Comparison of ENCODE assay signal across 12 mouse cellular contexts in the genomic region with DNA sequence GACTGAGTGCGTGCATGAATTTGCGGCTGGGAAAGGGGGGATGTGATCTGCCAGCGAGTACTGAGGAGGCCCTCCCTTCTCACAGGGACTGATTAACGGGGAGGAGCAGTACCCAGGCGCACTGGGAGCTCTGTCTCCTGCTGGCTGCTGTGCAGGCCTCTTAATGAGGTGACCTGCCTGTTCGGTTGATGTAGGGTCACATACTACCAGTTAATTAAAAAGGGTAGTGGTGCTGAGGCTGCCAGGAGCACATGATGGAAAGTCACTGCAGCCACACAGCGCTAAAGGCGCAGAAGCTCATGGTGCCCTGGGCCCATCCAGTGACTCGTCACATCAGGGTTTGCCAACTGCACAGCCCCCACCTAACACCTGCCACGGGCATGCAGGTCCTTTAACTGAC.
DNase-seq lines count a peak whose midpoint lies in the region; ATAC-seq lines count a peak whose summit lies in the region.
"Had no signal": no experiment of that assay in that cellular context is flagged by ENCODE, and none has a peak within 500 bp of the region (broad histone marks: within the 10 kb centered on the region; RNA-seq: fewer than 3 reads in every experiment).

No protein-coding gene starts in this region.

- no peaks in the 10 kb centered on the region for H3K9me3 ChIP-seq in heart, embryonic 11.5 days (replicated peaks; ENCODE audit: control insufficient read depth, low read length)
- no peaks in the 10 kb centered on the region for H3K9me3 ChIP-seq in forebrain, embryonic 12.5 days
- H3K9me3 ChIP-seq in hindbrain, embryonic 13.5 days, result no peaks in the 10 kb centered on the region
- H3K9me3 ChIP-seq in midbrain, embryonic 12.5 days, result no peaks in the 10 kb centered on the region
- H3K9me3 ChIP-seq: liver, embryonic 12.5 days had no signal

- H3K4me3 ChIP-seq in heart, embryonic 11.5 days (ENCODE audit: low read depth, low read length), result no peak overlapping the region
- no peak overlapping the region for H3K4me3 ChIP-seq in forebrain, embryonic 12.5 days (replicated peaks)
- no peak overlapping the region for H3K4me3 ChIP-seq in hindbrain, embryonic 13.5 days
- no peak overlapping the region for H3K4me3 ChIP-seq in midbrain, embryonic 12.5 days
- H3K4me3 ChIP-seq: liver, embryonic 12.5 days had no signal

- ATAC-seq in heart, embryonic 11.5 days (replicated peaks; ENCODE audit: insufficient number of reproducible peaks, low FRiP score, low TSS enrichment), result no peak
- ATAC-seq in forebrain, embryonic 12.5 days (ENCODE audit: low FRiP score), result peak; percentile 76
- ATAC-seq in hindbrain, embryonic 13.5 days (ENCODE audit: low FRiP score), result peak; percentile 60; the same call in 1 of the 2 replicates
- ATAC-seq in midbrain, embryonic 12.5 days (ENCODE audit: low FRiP score, low read depth), result peak; percentile 52; the same call in 1 of the 2 replicates
- ATAC-seq in granulocyte monocyte progenitor cell, adult 5-6 weeks (replicated peaks; ENCODE audit: poor library complexity, severe bottlenecking), result no peak
- ATAC-seq: intestine, embryonic 16.5 days; liver, embryonic 12.5 days; Patski had no signal

- peak; percentile 37 to 50 for DNase-seq in heart, adult 9 months (ENCODE audit: low spot score in 2 of 2)
- no peak for DNase-seq in cerebellum, adult 9-11 months
- DNase-seq in layer of hippocampus, adult 11-12 months (ENCODE audit: low spot score), result no peak
- DNase-seq: B cell, adult 2 months had no signal

- H3K27me3 ChIP-seq in heart, embryonic 11.5 days (ENCODE audit: control insufficient read depth, insufficient read depth, low read length), result no peaks in the 10 kb centered on the region
- H3K27me3 ChIP-seq in forebrain, embryonic 12.5 days, result no peaks in the 10 kb centered on the region; the same call in 1 of the 2 replicates
- peaks cover 8% of the 10 kb centered on the region; the same call in 1 of the 2 replicates for H3K27me3 ChIP-seq in hindbrain, embryonic 13.5 days
- 0 out of 2 replicates have a peak, but pooled peaks cover 8% of the 10 kb centered on the region for H3K27me3 ChIP-seq in midbrain, embryonic 12.5 days
- H3K27me3 ChIP-seq: liver, embryonic 12.5 days; Patski had no signal

- peaks cover 15% of the 10 kb centered on the region; the same call in 1 of the 2 replicates for H3K36me3 ChIP-seq in heart, embryonic 11.5 days (ENCODE audit: control insufficient read depth, insufficient read depth, low read length)
- H3K36me3 ChIP-seq in forebrain, embryonic 12.5 days (replicated peaks), result peaks cover 48% of the 10 kb centered on the region
- peaks cover 38% of the 10 kb centered on the region for H3K36me3 ChIP-seq in hindbrain, embryonic 13.5 days
- peaks cover 42% of the 10 kb centered on the region for H3K36me3 ChIP-seq in midbrain, embryonic 12.5 days
- H3K36me3 ChIP-seq: liver, embryonic 12.5 days had no signal

- no peak overlapping the region for H3K9ac ChIP-seq in heart, embryonic 11.5 days (ENCODE audit: low read depth, low read length)
- no peak overlapping the region; the same call in 1 of the 2 replicates for H3K9ac ChIP-seq in forebrain, embryonic 12.5 days
- H3K9ac ChIP-seq in hindbrain, embryonic 13.5 days, result no peak overlapping the region
- H3K9ac ChIP-seq in midbrain, embryonic 12.5 days (replicated peaks), result no peak overlapping the region
- H3K9ac ChIP-seq: liver, embryonic 12.5 days had no signal

- H3K4me1 ChIP-seq in heart, embryonic 11.5 days (ENCODE audit: control insufficient read depth, insufficient read depth, low read length), result peaks cover 14% of the 10 kb centered on the region
- peaks cover 46% of the 10 kb centered on the region for H3K4me1 ChIP-seq in forebrain, embryonic 12.5 days
- peaks cover 52% of the 10 kb centered on the region for H3K4me1 ChIP-seq in hindbrain, embryonic 13.5 days (replicated peaks)
- H3K4me1 ChIP-seq in midbrain, embryonic 12.5 days, result peaks cover 35% of the 10 kb centered on the region
- H3K4me1 ChIP-seq: liver, embryonic 12.5 days had no signal

- H3K27ac ChIP-seq in heart, embryonic 11.5 days (ENCODE audit: low read depth, low read length), result no peak overlapping the region; the same call in 1 of the 2 replicates
- H3K27ac ChIP-seq in forebrain, embryonic 12.5 days, result peak overlapping the region; percentile 54; the same call in 1 of the 2 replicates
- H3K27ac ChIP-seq in hindbrain, embryonic 13.5 days, result peak overlapping the region; percentile 45
- peak overlapping the region; percentile 26; the same call in 1 of the 2 replicates for H3K27ac ChIP-seq in midbrain, embryonic 12.5 days (replicated peaks)
- H3K27ac ChIP-seq: liver, embryonic 12.5 days had no signal

- WGBS in heart, embryonic 11.5 days (ENCODE audit: insufficient replicate concordance), result 66% methylated on average over 10 of the region's 10 CpGs
- 33% methylated on average over 10 of the region's 10 CpGs for WGBS in forebrain, embryonic 12.5 days
- WGBS in hindbrain, embryonic 13.5 days, result 30% methylated on average over 10 of the region's 10 CpGs
- 46% methylated on average over 10 of the region's 10 CpGs for WGBS in midbrain, embryonic 12.5 days

- H3K4me2 ChIP-seq in heart, embryonic 11.5 days, result no peak overlapping the region
- H3K4me2 ChIP-seq in forebrain, embryonic 12.5 days, result no peak overlapping the region; the same call in 1 of the 2 replicates
- no peak overlapping the region for H3K4me2 ChIP-seq in hindbrain, embryonic 13.5 days
- no peak overlapping the region for H3K4me2 ChIP-seq in midbrain, embryonic 12.5 days (replicated peaks)
- H3K4me2 ChIP-seq: liver, embryonic 12.5 days had no signal

Comparison
In these comparisons a context has a peak if more than half of its experiments do, and no peak if none do; other contexts are left out.
1. DNase-seq: peak in heart, adult 9 months (2 of 2); none in cerebellum, adult 9-11 months (single experiment) and layer of hippocampus, adult 11-12 months (single experiment).
2. ATAC-seq: peak in forebrain, embryonic 12.5 days (single experiment), hindbrain, embryonic 13.5 days (single experiment) and midbrain, embryonic 12.5 days (single experiment); none in heart, embryonic 11.5 days (single experiment) and granulocyte monocyte progenitor cell, adult 5-6 weeks (single experiment).